Mouse (Mus musculus): ENCODE measurements around the gene Taf1d. TPM values are rescaled to one million over a fixed set of nuclear protein-coding genes. Genes with fewer than 3 reads are reported as not detected.

Taf1d gene
- polyA plus RNA-seq (2015; fragmentation: Illumina TruSeq; extraction: RNeasy Lipid Tissue Mini Kit (QIAGEN cat#74804); ENCODE audit: insufficient read depth, low read depth, low replicate concordance) = 18.4 TPM

DNA sequence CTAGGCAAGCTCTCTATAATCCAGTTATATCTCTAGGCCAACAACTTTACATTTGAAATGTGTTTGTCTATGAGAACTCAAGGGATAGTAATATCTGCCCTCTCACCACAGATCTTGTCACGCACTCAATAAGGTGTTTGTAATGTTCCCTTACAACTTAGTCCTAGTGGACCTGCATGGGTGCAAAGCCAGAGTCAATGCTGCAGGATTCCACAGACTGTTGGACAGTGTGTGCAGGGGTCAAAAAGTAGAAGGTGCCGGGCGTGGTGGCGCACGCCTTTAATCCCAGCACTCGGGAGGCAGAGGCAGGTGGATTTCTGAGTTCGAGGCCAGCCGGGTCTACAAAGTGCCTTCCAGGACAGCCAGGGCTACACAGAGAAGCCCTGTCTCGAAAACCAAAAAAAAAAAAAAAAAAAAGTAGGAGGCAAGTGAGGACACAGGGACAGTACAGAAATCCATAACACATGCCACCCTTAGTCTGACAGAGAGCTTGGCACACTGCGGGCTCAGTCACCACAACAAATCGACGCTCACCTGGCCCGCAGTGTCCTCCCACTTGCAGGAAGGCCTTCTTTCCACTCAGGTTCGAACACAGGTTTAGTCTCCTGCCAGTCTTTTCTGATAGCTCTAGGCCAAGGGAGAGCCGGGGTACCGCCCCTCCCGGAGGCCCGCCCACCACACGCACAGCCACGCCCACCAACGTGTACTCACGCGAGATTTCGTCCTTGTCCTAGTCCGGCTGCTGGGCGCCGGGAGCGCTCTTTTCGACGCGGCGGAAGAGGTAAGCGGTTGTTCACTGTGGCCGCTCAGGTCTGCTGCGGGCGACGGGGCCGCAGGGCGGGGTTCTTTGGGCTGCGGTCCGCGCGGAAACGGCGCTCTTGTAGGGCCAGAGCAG is at the start of gene Taf1d:
Gene Taf1d (plus strand): TSS at position 712 of the 895 bp plus-strand sequence.

GRCm38 (mm10) chr9:15279649-15280490 is 26.1 kb upstream of the Taf1d start, which contains the start of gene Med17:
TSS of gene Med17 (minus strand) at chr9:15279931.

GRCm38 (mm10) chr9:15306398-15307119 is 545 bp downstream of the Taf1d start, which contains the start of gene 4931406C07Rik:
TSS of gene 4931406C07Rik (minus strand) at chr9:15306448.

GRCm38 (mm10) chr9:15357484-15358275 is 51.7 kb downstream of the Taf1d start, which contains the start of gene Cep295:
TSS of gene Cep295 (minus strand) at chr9:15357788.

Other genes starting within 250 kb of the Taf1d start
- gene Hephl1, start 194.1 kb upstream of the Taf1d start, polyA plus RNA-seq (2015; fragmentation: Illumina TruSeq; extraction: RNeasy Lipid Tissue Mini Kit (QIAGEN cat#74804); ENCODE audit: insufficient read depth, low read depth, low replicate concordance) = not detected
- 0.68 TPM for gene Vstm5, start 67.2 kb upstream of the Taf1d start, polyA plus RNA-seq (2015; fragmentation: Illumina TruSeq; extraction: RNeasy Lipid Tissue Mini Kit (QIAGEN cat#74804); ENCODE audit: insufficient read depth, low read depth, low replicate concordance)
- 7.9 TPM for gene Med17, start 26.3 kb upstream of the Taf1d start, polyA plus RNA-seq (2015; fragmentation: Illumina TruSeq; extraction: RNeasy Lipid Tissue Mini Kit (QIAGEN cat#74804); ENCODE audit: insufficient read depth, low read depth, low replicate concordance)
- 4.8 TPM for gene 4931406C07Rik, start 234 bp downstream of the Taf1d start, polyA plus RNA-seq (2015; fragmentation: Illumina TruSeq; extraction: RNeasy Lipid Tissue Mini Kit (QIAGEN cat#74804); ENCODE audit: insufficient read depth, low read depth, low replicate concordance)
- gene Cep295, start 51.6 kb downstream of the Taf1d start, polyA plus RNA-seq (2015; fragmentation: Illumina TruSeq; extraction: RNeasy Lipid Tissue Mini Kit (QIAGEN cat#74804); ENCODE audit: insufficient read depth, low read depth, low replicate concordance) = 6.0 TPM
- 15.8 TPM for gene Smco4, start 187.2 kb downstream of the Taf1d start, polyA plus RNA-seq (2015; fragmentation: Illumina TruSeq; extraction: RNeasy Lipid Tissue Mini Kit (QIAGEN cat#74804); ENCODE audit: insufficient read depth, low read depth, low replicate concordance)